Mouse (Mus musculus): ENCODE results near the gene Xrcc1. TPM values are rescaled to one million over a fixed set of nuclear protein-coding genes. Genes with fewer than 3 reads are reported as not detected.
A peak's percentile ranks its signal among the peaks of the same experiment; 100 is the strongest.

Gene Xrcc1
- polyA plus RNA-seq, 1 experiment from 2014 or later = 66.6 TPM

DNA sequence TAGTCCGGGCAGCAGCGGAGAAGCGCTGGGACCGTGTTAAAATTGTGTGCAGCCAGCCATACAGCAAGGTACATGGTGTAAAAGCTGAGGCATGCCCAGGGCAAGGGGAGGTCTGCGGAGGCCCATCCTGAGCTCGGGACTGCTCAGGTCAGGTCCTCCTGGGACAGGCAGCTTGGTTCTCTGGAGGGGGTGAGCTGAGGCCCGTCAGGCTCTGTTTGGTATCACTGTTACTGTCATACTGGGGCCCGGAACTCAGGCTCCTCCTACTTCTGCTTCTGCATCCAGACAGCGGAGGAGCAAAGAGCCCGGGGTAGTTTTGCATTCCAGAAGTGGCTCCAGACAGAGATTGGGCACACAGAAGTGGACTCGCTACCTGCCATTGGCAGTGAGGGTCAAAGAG is 19.5 kb downstream of the Xrcc1 start:
- Histone ChIP-seq H3K27ac (ENCODE audit: low read depth, low read length) (no peak overlapping the region), H3K4me2 (ENCODE audit: low read length) (no peak overlapping the region), H3K9me3 (replicated peaks; ENCODE audit: control insufficient read depth, low read length) (no peaks in the 10 kb centered on the region), H3K4me1 (ENCODE audit: control insufficient read depth, insufficient read depth, low read length) (no peaks in the 10 kb centered on the region), H3K9ac (ENCODE audit: low read length) (no peak overlapping the region), H3K4me3 (ENCODE audit: low read depth, low read length) (no peak overlapping the region), H3K27me3 (replicated peaks; ENCODE audit: control insufficient read depth, insufficient read depth, low read length) (no peaks in the 10 kb centered on the region), H3K36me3 (ENCODE audit: control insufficient read depth, insufficient read depth, low read length) (peaks cover 61% of the 10 kb centered on the region)
- no peak for DNase-seq (ENCODE audit: low spot score)
- no peak for ATAC-seq
- 98% methylated on average over 11 of the region's 11 CpGs for WGBS

DNA sequence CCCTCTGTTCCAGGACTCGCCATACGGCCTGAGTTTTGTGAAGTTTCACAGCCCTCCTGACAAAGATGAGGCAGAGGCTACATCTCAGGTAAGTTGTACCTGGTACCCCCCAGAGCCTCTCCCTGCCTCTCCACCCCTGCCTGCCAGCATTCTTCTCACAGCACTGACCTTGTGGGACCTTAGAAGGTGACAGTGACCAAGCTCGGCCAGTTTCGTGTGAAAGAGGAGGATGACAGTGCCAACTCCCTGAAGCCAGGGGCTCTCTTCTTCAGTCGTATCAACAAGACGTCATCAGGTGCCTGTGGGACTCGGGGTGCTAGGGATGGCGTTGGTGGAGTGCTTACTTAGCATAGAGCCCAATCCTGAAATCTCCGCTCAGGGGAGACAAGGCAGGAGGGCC is 20.1 kb downstream of the Xrcc1 start:
- H3K4me2 ChIP-seq (ENCODE audit: low read length) = no peak overlapping the region
- H3K4me1 ChIP-seq (ENCODE audit: control insufficient read depth, insufficient read depth, low read length) = no peaks in the 10 kb centered on the region
- no peak overlapping the region for H3K9ac ChIP-seq (ENCODE audit: low read length)
- H3K36me3 ChIP-seq (ENCODE audit: control insufficient read depth, insufficient read depth, low read length) = peaks cover 61% of the 10 kb centered on the region
- WGBS = 90% methylated on average over 9 of the region's 9 CpGs
- no peaks in the 10 kb centered on the region for H3K27me3 ChIP-seq (replicated peaks; ENCODE audit: control insufficient read depth, insufficient read depth, low read length)
- no peaks in the 10 kb centered on the region for H3K9me3 ChIP-seq (replicated peaks; ENCODE audit: control insufficient read depth, low read length)
- no peak overlapping the region for H3K4me3 ChIP-seq (ENCODE audit: low read depth, low read length)
- no peak for ATAC-seq
- no peak for DNase-seq (ENCODE audit: low spot score)
- no peak overlapping the region for H3K27ac ChIP-seq (ENCODE audit: low read depth, low read length)

GRCm38 (mm10) chr7:24568512-24568911 is 22.4 kb downstream of the Xrcc1 start:
- Histone ChIP-seq H3K4me2 (ENCODE audit: low read length) (no peak overlapping the region), H3K4me3 (ENCODE audit: low read depth, low read length) (no peak overlapping the region), H3K4me1 (ENCODE audit: control insufficient read depth, insufficient read depth, low read length) (no peaks in the 10 kb centered on the region), H3K27ac (ENCODE audit: low read depth, low read length) (no peak overlapping the region), H3K9ac (ENCODE audit: low read length) (no peak overlapping the region), H3K27me3 (replicated peaks; ENCODE audit: control insufficient read depth, insufficient read depth, low read length) (no peaks in the 10 kb centered on the region), H3K36me3 (ENCODE audit: control insufficient read depth, insufficient read depth, low read length) (peaks cover 54% of the 10 kb centered on the region), H3K9me3 (replicated peaks; ENCODE audit: control insufficient read depth, low read length) (no peaks in the 10 kb centered on the region)
- WGBS = 88% methylated on average over 4 of the region's 4 CpGs
- no peak for DNase-seq (ENCODE audit: low spot score)
- ATAC-seq = no peak

DNA sequence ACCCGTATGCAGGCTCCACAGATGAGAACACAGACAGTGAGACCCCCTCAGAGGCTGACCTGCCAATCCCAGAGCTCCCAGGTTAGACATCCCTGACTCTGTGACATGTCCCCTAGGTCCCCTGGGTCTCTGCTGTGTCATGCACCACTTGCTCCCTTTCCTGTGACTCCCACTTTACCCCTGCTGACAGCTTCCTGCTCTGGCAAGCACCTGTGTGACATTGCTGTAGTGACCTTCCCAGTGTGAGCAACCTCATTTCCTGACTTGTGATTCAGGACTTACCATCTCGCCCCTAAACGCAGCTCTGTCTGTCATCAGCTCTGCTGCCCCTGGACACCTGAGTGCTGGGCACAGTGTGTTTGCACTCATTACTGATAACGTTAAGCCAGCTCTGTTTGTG is 25.0 kb downstream of the Xrcc1 start:
- Histone ChIP-seq H3K9me3 (replicated peaks; ENCODE audit: control insufficient read depth, low read length) (no peaks in the 10 kb centered on the region), H3K4me2 (ENCODE audit: low read length) (no peak overlapping the region), H3K9ac (ENCODE audit: low read length) (no peak overlapping the region), H3K36me3 (ENCODE audit: control insufficient read depth, insufficient read depth, low read length) (peaks cover 50% of the 10 kb centered on the region), H3K4me3 (ENCODE audit: low read depth, low read length) (no peak overlapping the region), H3K27ac (ENCODE audit: low read depth, low read length) (no peak overlapping the region), H3K4me1 (ENCODE audit: control insufficient read depth, insufficient read depth, low read length) (no peaks in the 10 kb centered on the region), H3K27me3 (replicated peaks; ENCODE audit: control insufficient read depth, insufficient read depth, low read length) (no peaks in the 10 kb centered on the region)
- no peak for ATAC-seq
- no peak for DNase-seq (ENCODE audit: low spot score)
- WGBS = 89% methylated on average over 4 of the region's 4 CpGs

GRCm38 (mm10) chr7:24572455-24572854 is 26.4 kb downstream of the Xrcc1 start:
- Histone ChIP-seq H3K9me3 (replicated peaks; ENCODE audit: control insufficient read depth, low read length) (no peaks in the 10 kb centered on the region), H3K27ac (ENCODE audit: low read depth, low read length) (no peak overlapping the region), H3K27me3 (replicated peaks; ENCODE audit: control insufficient read depth, insufficient read depth, low read length) (no peaks in the 10 kb centered on the region), H3K4me3 (ENCODE audit: low read depth, low read length) (no peak overlapping the region), H3K9ac (ENCODE audit: low read length) (no peak overlapping the region), H3K4me2 (ENCODE audit: low read length) (no peak overlapping the region), H3K4me1 (ENCODE audit: control insufficient read depth, insufficient read depth, low read length) (no peaks in the 10 kb centered on the region), H3K36me3 (ENCODE audit: control insufficient read depth, insufficient read depth, low read length) (peaks cover 36% of the 10 kb centered on the region)
- DNase-seq (ENCODE audit: low spot score) = peak; percentile 25
- ATAC-seq = no peak
- 57% methylated on average over 5 of the region's 5 CpGs for WGBS

DNA sequence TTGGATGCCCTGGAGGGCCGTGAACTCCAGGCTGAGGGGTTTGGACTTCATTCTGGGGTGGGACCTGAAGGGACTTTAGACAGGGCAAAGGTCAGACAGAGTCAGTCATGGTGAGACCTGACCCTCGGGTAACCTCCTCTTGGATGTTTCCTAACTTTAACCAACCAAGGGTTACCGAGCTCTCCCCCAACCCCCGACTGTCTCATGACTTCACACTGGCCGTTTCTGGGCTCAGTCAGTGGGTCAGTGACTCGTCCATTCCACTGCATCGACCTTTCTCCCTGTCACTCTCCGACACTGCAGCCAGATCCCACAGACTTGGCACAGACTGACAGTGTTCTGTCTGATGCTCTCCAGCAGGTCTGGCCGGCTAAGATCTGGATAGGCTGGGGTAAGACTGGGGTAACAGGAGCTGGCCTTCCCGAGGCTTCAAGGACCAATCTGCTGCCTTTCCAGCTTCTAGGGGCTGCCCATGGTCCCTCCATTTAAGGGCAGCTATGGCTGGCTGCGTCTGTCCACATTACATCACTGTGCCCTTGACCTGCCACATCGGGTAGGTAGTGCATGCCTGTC is 28.2 kb downstream of the Xrcc1 start:
- Histone ChIP-seq H3K4me1 (ENCODE audit: control insufficient read depth, insufficient read depth, low read length) (no peaks in the 10 kb centered on the region), H3K27me3 (replicated peaks; ENCODE audit: control insufficient read depth, insufficient read depth, low read length) (no peaks in the 10 kb centered on the region), H3K27ac (ENCODE audit: low read depth, low read length) (no peak overlapping the region), H3K4me3 (ENCODE audit: low read depth, low read length) (no peak overlapping the region), H3K9me3 (replicated peaks; ENCODE audit: control insufficient read depth, low read length) (no peaks in the 10 kb centered on the region), H3K9ac (ENCODE audit: low read length) (no peak overlapping the region), H3K4me2 (ENCODE audit: low read length) (no peak overlapping the region), H3K36me3 (ENCODE audit: control insufficient read depth, insufficient read depth, low read length) (peaks cover 23% of the 10 kb centered on the region)
- no peak for DNase-seq (ENCODE audit: low spot score)
- no peak for ATAC-seq
- WGBS = 69% methylated on average over 12 of the region's 12 CpGs

GRCm38 (mm10) chr7:24577811-24578210 is 31.7 kb downstream of the Xrcc1 start:
- Histone ChIP-seq H3K4me2 (ENCODE audit: low read length) (no peak overlapping the region), H3K36me3 (ENCODE audit: control insufficient read depth, insufficient read depth, low read length) (peaks cover 5% of the 10 kb centered on the region; the same call in 1 of the 2 replicates), H3K27me3 (replicated peaks; ENCODE audit: control insufficient read depth, insufficient read depth, low read length) (no peaks in the 10 kb centered on the region), H3K9me3 (replicated peaks; ENCODE audit: control insufficient read depth, low read length) (no peaks in the 10 kb centered on the region), H3K27ac (ENCODE audit: low read depth, low read length) (no peak overlapping the region), H3K9ac (ENCODE audit: low read length) (no peak overlapping the region), H3K4me1 (ENCODE audit: control insufficient read depth, insufficient read depth, low read length) (no peaks in the 10 kb centered on the region), H3K4me3 (ENCODE audit: low read depth, low read length) (no peak overlapping the region)
- WGBS = 90% methylated on average over 10 of the region's 10 CpGs
- no peak for ATAC-seq
- DNase-seq (ENCODE audit: low spot score) = no peak

- Histone ChIP-seq H3K27ac (ENCODE audit: low read depth, low read length) (no peak overlapping the region), H3K36me3 (ENCODE audit: control insufficient read depth, insufficient read depth, low read length) (no peaks in the 10 kb centered on the region), H3K27me3 (replicated peaks; ENCODE audit: control insufficient read depth, insufficient read depth, low read length) (peaks cover 13% of the 10 kb centered on the region), H3K4me3 (ENCODE audit: low read depth, low read length) (no peak overlapping the region), H3K4me2 (ENCODE audit: low read length) (no peak overlapping the region), H3K9ac (ENCODE audit: low read length) (no peak overlapping the region), H3K9me3 (replicated peaks; ENCODE audit: control insufficient read depth, low read length) (no peaks in the 10 kb centered on the region), H3K4me1 (ENCODE audit: control insufficient read depth, insufficient read depth, low read length) (0 out of 2 replicates have a peak, but pooled peaks cover 5% of the 10 kb centered on the region)
- no peak for DNase-seq (ENCODE audit: low spot score)
- no peak for ATAC-seq
- WGBS = 93% methylated on average over 6 of the region's 6 CpGs
Observed at GRCm38 (mm10) chr7:24584876-24585275, 38.8 kb downstream of the Xrcc1 start.

- H3K4me2 ChIP-seq (ENCODE audit: low read length) = no peak overlapping the region
- no peak overlapping the region for H3K4me3 ChIP-seq (ENCODE audit: low read depth, low read length)
- ATAC-seq = no peak
Observed at GRCm38 (mm10) chr7:24585995-24586394, 39.9 kb downstream of the Xrcc1 start.

More at GRCm38 (mm10) chr7:24585995-24586394, 39.9 kb downstream of the Xrcc1 start:
- no peak for DNase-seq (ENCODE audit: low spot score)
- Histone ChIP-seq H3K36me3 (ENCODE audit: control insufficient read depth, insufficient read depth, low read length) (no peaks in the 10 kb centered on the region), H3K9ac (ENCODE audit: low read length) (no peak overlapping the region), H3K27me3 (replicated peaks; ENCODE audit: control insufficient read depth, insufficient read depth, low read length) (peaks cover 13% of the 10 kb centered on the region), H3K4me1 (ENCODE audit: control insufficient read depth, insufficient read depth, low read length) (0 out of 2 replicates have a peak, but pooled peaks cover 5% of the 10 kb centered on the region), H3K27ac (ENCODE audit: low read depth, low read length) (no peak overlapping the region), H3K9me3 (replicated peaks; ENCODE audit: control insufficient read depth, low read length) (no peaks in the 10 kb centered on the region)
- WGBS = 55% methylated on average over 16 of the region's 16 CpGs

All from forebrain, embryonic 14.5 days (tissue).